Mouse (Mus musculus): Measurements from ENCODE around the gene Tmem239.

DNA sequence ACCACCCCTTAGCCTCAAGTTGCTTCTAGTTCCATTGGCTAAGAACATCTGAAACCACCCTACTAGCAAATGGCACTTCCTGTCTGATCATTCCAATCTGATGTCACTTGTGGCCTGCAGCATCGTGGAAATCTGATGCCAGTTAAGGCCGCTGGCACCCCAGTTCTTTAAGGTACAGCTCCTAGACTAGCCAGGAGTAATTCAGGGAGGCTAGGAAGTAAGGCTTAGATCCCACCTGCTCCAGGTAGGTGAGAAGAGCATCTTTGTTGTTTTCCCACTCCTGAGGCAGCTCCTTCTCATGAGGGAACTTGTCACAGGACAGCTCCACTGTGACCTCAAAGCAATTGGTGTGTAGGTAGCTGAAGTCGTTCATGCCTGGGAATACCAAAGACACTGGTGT, 13.4 kb upstream of the Tmem239 start:
- TF ChIP-seq CTCF (IDR thresholded peaks at IDR 0.05; ENCODE audit: control insufficient read depth, insufficient read depth, insufficient read length) = no peak
- TF ChIP-seq MYOG (IDR thresholded peaks at IDR 0.05; ENCODE audit: control insufficient read depth, extremely low read depth, insufficient read length) = no peak
- no peak for TF ChIP-seq MAX (IDR thresholded peaks at IDR 0.05)
- no peak for TF ChIP-seq CEBPB (IDR thresholded peaks at IDR 0.05; ENCODE audit: low read depth)
- TF ChIP-seq MYOD1 (IDR thresholded peaks at IDR 0.05; ENCODE audit: control insufficient read depth, insufficient read length, low read depth) = no peak
- TF ChIP-seq USF1 (IDR thresholded peaks at IDR 0.05; ENCODE audit: low read depth) = no peak
- no peak for TF ChIP-seq FOSL1 (IDR thresholded peaks at IDR 0.05; ENCODE audit: insufficient read depth, low read length, poor library complexity, severe bottlenecking)
